Mouse (Mus musculus): ENCODE measurements around the gene Dnase2a. TPM values are rescaled to one million over a fixed set of nuclear protein-coding genes. Genes with fewer than 3 reads are reported as not detected.
A peak's percentile ranks its signal among the peaks of the same experiment; 100 is the strongest.

Gene Dnase2a
- polyA plus RNA-seq, 1 experiment from 2014 or later: 6.5 TPM

DNA sequence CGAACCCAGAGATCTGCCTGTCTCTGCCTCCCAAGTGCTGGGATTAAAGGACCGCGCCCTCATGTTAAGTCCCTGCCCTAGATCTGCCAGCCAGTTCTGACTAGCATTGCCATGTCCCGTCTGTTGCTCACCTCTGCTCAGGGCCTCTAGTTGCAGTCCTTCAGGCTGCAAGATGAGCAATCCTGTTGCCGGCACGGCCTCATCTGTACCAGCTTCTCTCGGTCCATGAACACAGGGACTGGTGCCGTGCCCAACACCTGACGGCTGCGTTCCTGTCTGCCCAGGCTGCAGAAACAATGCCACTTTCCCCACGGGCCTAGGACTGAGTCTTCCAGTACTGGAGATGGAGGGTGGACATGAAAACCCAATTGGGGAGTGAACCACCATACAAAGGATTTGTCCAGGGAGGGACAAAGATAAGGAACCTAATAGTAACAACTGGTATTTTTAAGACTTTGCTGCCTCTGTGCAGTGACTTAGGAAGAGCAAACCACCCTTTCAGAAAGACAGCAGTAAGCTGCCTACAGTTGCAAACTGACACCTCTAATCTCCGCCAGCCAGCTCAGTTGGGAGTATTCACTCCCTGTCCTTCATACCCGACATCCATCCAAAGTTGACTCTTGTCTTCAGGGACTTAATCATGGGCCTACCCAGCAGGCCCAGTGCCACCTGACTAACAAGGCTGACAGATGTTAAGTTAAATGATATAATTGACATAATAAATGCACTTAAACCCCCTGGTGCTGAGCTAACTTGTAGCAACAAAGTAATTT lies 59.4 kb downstream of the Dnase2a start:
- no peaks in the 10 kb centered on the region for H3K27me3 ChIP-seq (replicated peaks)
- no peak overlapping the region for H3K27ac ChIP-seq
- no peak overlapping the region for H3K4me3 ChIP-seq
- H3K9ac ChIP-seq: 0 out of 2 replicates have a peak overlapping the region, but pooled peaks have one; percentile 17
- H3K4me2 ChIP-seq (replicated peaks): no peak overlapping the region
- H3K4me1 ChIP-seq: peaks cover 26% of the 10 kb centered on the region
- 92% methylated on average over 13 of the region's 13 CpGs for WGBS
- no peaks in the 10 kb centered on the region for H3K9me3 ChIP-seq
- peaks cover 21% of the 10 kb centered on the region for H3K36me3 ChIP-seq
- no peak for ATAC-seq (ENCODE audit: low FRiP score, low read depth)

GRCm38 (mm10) chr8:84968650-84969049 lies 60.3 kb downstream of the Dnase2a start:
- Histone ChIP-seq H3K4me1 (peaks cover 26% of the 10 kb centered on the region), H3K27ac (no peak overlapping the region), H3K9ac (peak overlapping the region; percentile 96), H3K4me3 (peak overlapping the region; percentile 80; the same call in 1 of the 2 replicates), H3K27me3 (replicated peaks) (no peaks in the 10 kb centered on the region), H3K9me3 (no peaks in the 10 kb centered on the region), H3K4me2 (replicated peaks) (peak overlapping the region; percentile 91), H3K36me3 (peaks cover 29% of the 10 kb centered on the region)
- no peak for ATAC-seq (ENCODE audit: low FRiP score, low read depth)
- 6% methylated on average over 2 of the region's 2 CpGs for WGBS

GRCm38 (mm10) chr8:84969241-84970134 lies 61.1 kb downstream of the Dnase2a start, which contains the start of the genes Gm49661, Prdx2 and Rnaseh2a:
Gm49661 (minus strand) TSS chr8:84969433.
Prdx2 (plus strand) TSS chr8:84969587.
Rnaseh2a (minus strand) TSS chr8:84969767.
- peaks cover 36% of the 10 kb centered on the region for H3K36me3 ChIP-seq
- H3K4me3 ChIP-seq: peak within 1 kb of the TSS; percentile 80
- peaks cover 26% of the 10 kb centered on the region for H3K4me1 ChIP-seq
- WGBS: under 1% methylated on average over 56 of the region's 56 CpGs
- peak within 1 kb of the TSS; percentile 91 for H3K4me2 ChIP-seq (replicated peaks)
- peak within 1 kb of the TSS; percentile 50 for H3K27ac ChIP-seq
- ATAC-seq (ENCODE audit: low FRiP score, low read depth): peak; percentile 74
- peak within 1 kb of the TSS; percentile 96 for H3K9ac ChIP-seq
- H3K27me3 ChIP-seq (replicated peaks): no peaks in the 10 kb centered on the region
- H3K9me3 ChIP-seq: no peaks in the 10 kb centered on the region

DNA sequence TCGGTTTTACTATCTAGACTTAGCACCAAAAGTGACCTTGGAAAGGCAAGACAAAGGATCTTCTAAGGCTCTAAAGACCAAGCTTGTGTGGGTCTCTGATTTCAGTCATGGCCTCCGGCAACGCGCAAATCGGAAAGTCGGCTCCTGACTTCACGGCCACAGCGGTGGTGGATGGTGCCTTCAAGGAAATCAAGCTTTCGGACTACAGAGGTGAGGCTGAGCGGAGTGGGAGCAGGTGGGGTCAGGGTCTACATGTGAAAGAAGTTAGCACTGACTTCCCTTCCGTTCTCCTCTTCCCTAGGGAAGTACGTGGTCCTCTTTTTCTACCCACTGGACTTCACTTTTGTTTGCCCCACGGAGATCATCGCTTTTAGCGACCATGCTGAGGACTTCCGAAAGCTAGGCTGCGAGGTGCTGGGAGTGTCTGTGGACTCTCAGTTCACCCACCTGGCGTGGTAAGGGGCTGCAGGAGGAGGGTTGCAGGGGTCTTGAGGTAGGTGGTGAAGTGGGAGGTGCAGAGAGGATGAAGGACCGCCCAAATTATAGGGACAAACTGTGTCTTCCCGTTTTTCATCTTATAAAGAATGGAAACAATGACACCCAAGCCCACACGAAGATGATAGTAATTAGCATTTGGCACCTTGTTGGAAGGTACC lies 61.9 kb downstream of the Dnase2a start:
- no peaks in the 10 kb centered on the region for H3K9me3 ChIP-seq
- H3K4me3 ChIP-seq: peak overlapping the region; percentile 80
- peak overlapping the region; percentile 50 for H3K27ac ChIP-seq
- 13% methylated on average over 21 of the region's 21 CpGs for WGBS
- ATAC-seq (ENCODE audit: low FRiP score, low read depth): no peak
- peak overlapping the region; percentile 96 for H3K9ac ChIP-seq
- no peaks in the 10 kb centered on the region for H3K27me3 ChIP-seq (replicated peaks)
- H3K4me1 ChIP-seq: peaks cover 26% of the 10 kb centered on the region
- H3K36me3 ChIP-seq: peaks cover 36% of the 10 kb centered on the region
- peak overlapping the region; percentile 91 for H3K4me2 ChIP-seq (replicated peaks)

DNA sequence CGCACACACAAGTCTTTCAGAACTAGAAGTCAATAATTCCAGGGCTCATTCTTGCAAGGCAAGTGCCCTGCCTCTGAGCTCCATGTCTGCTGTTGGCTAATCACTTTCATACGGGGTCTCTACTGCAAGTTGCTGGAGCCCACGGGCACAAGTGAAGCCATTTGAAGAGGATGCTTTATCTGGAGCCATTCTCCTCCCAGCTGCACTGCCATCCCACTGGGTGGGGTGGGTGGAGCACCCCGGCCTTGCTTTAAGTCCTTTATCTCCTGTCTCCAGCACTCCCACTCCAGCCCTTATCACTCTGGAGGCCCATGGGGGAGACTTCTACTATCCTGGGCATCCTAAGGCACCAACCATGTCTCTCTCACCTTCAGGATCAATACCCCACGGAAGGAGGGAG lies 62.6 kb downstream of the Dnase2a start:
- no peaks in the 10 kb centered on the region for H3K9me3 ChIP-seq
- WGBS: 71% methylated on average over 5 of the region's 5 CpGs
- peaks cover 36% of the 10 kb centered on the region for H3K36me3 ChIP-seq
- ATAC-seq (ENCODE audit: low FRiP score, low read depth): no peak
- no peak overlapping the region for H3K27ac ChIP-seq
- peak overlapping the region; percentile 91 for H3K4me2 ChIP-seq (replicated peaks)
- peak overlapping the region; percentile 96 for H3K9ac ChIP-seq
- peaks cover 26% of the 10 kb centered on the region for H3K4me1 ChIP-seq
- peak overlapping the region; percentile 80 for H3K4me3 ChIP-seq
- H3K27me3 ChIP-seq (replicated peaks): no peaks in the 10 kb centered on the region

Small RNA genes lying within 50 kb of the gene (microRNA-seq; reads per million reads assigned to microRNA genes)
- gene Gm24197 (not detected), gene Mir7069 (4.6 reads per million, percentile 13 among the genes with 10 or more reads in this experiment)

Other genes with a start within 250 kb of the Dnase2a start
- gene Ier2, start 245.7 kb upstream of the Dnase2a start, polyA plus RNA-seq (2016; fragmentation: Nextera tagmentation; extraction: Ambion mirVana): 72.4 and 72.8 TPM in 2 replicates
- 58.5 and 59.1 TPM in 2 replicates for gene Trmt1, start 222.3 kb upstream of the Dnase2a start, polyA plus RNA-seq (2016; fragmentation: Nextera tagmentation; extraction: Ambion mirVana)
- 17.2 and 19.2 TPM in 2 replicates for gene Nacc1, start 220.7 kb upstream of the Dnase2a start, polyA plus RNA-seq (2016; fragmentation: Nextera tagmentation; extraction: Ambion mirVana)
- gene Lyl1, start 207.1 kb upstream of the Dnase2a start, polyA plus RNA-seq (2016; fragmentation: Nextera tagmentation; extraction: Ambion mirVana): 4.4 and 4.5 TPM in 2 replicates
- gene G430095P16Rik, start 185.6 kb upstream of the Dnase2a start, polyA plus RNA-seq (2016; fragmentation: Nextera tagmentation; extraction: Ambion mirVana): 2.5 and 2.6 TPM in 2 replicates
- gene Nfix, start 108.2 kb upstream of the Dnase2a start, polyA plus RNA-seq (2016; fragmentation: Nextera tagmentation; extraction: Ambion mirVana): 8.4 and 11.2 TPM in 2 replicates
- gene Dand5, start 85.7 kb upstream of the Dnase2a start, polyA plus RNA-seq (2016; fragmentation: Nextera tagmentation; extraction: Ambion mirVana): 6.5 and 8.3 TPM in 2 replicates
- gene Gadd45gip1, start 77.0 kb upstream of the Dnase2a start, polyA plus RNA-seq (2016; fragmentation: Nextera tagmentation; extraction: Ambion mirVana): 39.7 and 40.1 TPM in 2 replicates
- 89.7 and 94.8 TPM in 2 replicates for gene Rad23a, start 67.9 kb upstream of the Dnase2a start, polyA plus RNA-seq (2016; fragmentation: Nextera tagmentation; extraction: Ambion mirVana)
- gene Calr, start 61.6 kb upstream of the Dnase2a start, polyA plus RNA-seq (2016; fragmentation: Nextera tagmentation; extraction: Ambion mirVana): 753 and 769 TPM in 2 replicates
- 108 and 110 TPM in 2 replicates for gene Farsa, start 51.6 kb upstream of the Dnase2a start, polyA plus RNA-seq (2016; fragmentation: Nextera tagmentation; extraction: Ambion mirVana)
- gene Syce2, start 36.4 kb upstream of the Dnase2a start, polyA plus RNA-seq (2016; fragmentation: Nextera tagmentation; extraction: Ambion mirVana): 34.2 and 34.9 TPM in 2 replicates
- gene Gcdh, start 14.6 kb upstream of the Dnase2a start, polyA plus RNA-seq (2016; fragmentation: Nextera tagmentation; extraction: Ambion mirVana): 32.1 and 37.0 TPM in 2 replicates
- 3.4 and 4.0 TPM in 2 replicates for gene Klf1, start 6.6 kb upstream of the Dnase2a start, polyA plus RNA-seq (2016; fragmentation: Nextera tagmentation; extraction: Ambion mirVana)
- gene Mast1, start 28.8 kb downstream of the Dnase2a start, polyA plus RNA-seq (2016; fragmentation: Nextera tagmentation; extraction: Ambion mirVana): 43.0 and 44.9 TPM in 2 replicates
- gene Rtbdn, start 38.4 kb downstream of the Dnase2a start, polyA plus RNA-seq (2016; fragmentation: Nextera tagmentation; extraction: Ambion mirVana): 0.93 and 1.1 TPM in 2 replicates
- gene Gm49661, start 60.9 kb downstream of the Dnase2a start, polyA plus RNA-seq (2016; fragmentation: Nextera tagmentation; extraction: Ambion mirVana): not detected in 2 replicates
- 1,247 and 1,331 TPM in 2 replicates for gene Prdx2, start 61.0 kb downstream of the Dnase2a start, polyA plus RNA-seq (2016; fragmentation: Nextera tagmentation; extraction: Ambion mirVana)
- 78.4 and 85.2 TPM in 2 replicates for gene Rnaseh2a, start 61.2 kb downstream of the Dnase2a start, polyA plus RNA-seq (2016; fragmentation: Nextera tagmentation; extraction: Ambion mirVana)
- 9.9 TPM in 2 replicates for gene Junb, start 70.2 kb downstream of the Dnase2a start, polyA plus RNA-seq (2016; fragmentation: Nextera tagmentation; extraction: Ambion mirVana)
- 17.6 and 18.2 TPM in 2 replicates for gene Hook2, start 82.0 kb downstream of the Dnase2a start, polyA plus RNA-seq (2016; fragmentation: Nextera tagmentation; extraction: Ambion mirVana)
- gene Best2, start 106.0 kb downstream of the Dnase2a start, polyA plus RNA-seq (2016; fragmentation: Nextera tagmentation; extraction: Ambion mirVana): not detected in 2 replicates
- gene Asna1, start 116.7 kb downstream of the Dnase2a start, polyA plus RNA-seq (2016; fragmentation: Nextera tagmentation; extraction: Ambion mirVana): 144 and 150 TPM in 2 replicates
- 180 and 189 TPM in 2 replicates for gene Trir, start 118.3 kb downstream of the Dnase2a start, polyA plus RNA-seq (2016; fragmentation: Nextera tagmentation; extraction: Ambion mirVana)
- gene Tnpo2, start 128.4 kb downstream of the Dnase2a start, polyA plus RNA-seq (2016; fragmentation: Nextera tagmentation; extraction: Ambion mirVana): 39.2 and 40.4 TPM in 2 replicates
- 38.1 and 40.5 TPM in 2 replicates for gene Fbxw9, start 151.5 kb downstream of the Dnase2a start, polyA plus RNA-seq (2016; fragmentation: Nextera tagmentation; extraction: Ambion mirVana)
- gene Gm5741, start 159.4 kb downstream of the Dnase2a start, polyA plus RNA-seq (2016; fragmentation: Nextera tagmentation; extraction: Ambion mirVana): not detected in 2 replicates
- 76.3 and 87.4 TPM in 2 replicates for gene Dhps, start 163.2 kb downstream of the Dnase2a start, polyA plus RNA-seq (2016; fragmentation: Nextera tagmentation; extraction: Ambion mirVana)
- gene Wdr83os, start 172.2 kb downstream of the Dnase2a start, polyA plus RNA-seq (2016; fragmentation: Nextera tagmentation; extraction: Ambion mirVana): 104 and 111 TPM in 2 replicates
- 54.6 and 57.9 TPM in 2 replicates for gene Wdr83, start 172.7 kb downstream of the Dnase2a start, polyA plus RNA-seq (2016; fragmentation: Nextera tagmentation; extraction: Ambion mirVana)
- 18.0 and 18.7 TPM in 2 replicates for gene Man2b1, start 174.7 kb downstream of the Dnase2a start, polyA plus RNA-seq (2016; fragmentation: Nextera tagmentation; extraction: Ambion mirVana)
- 1.4 TPM in 2 replicates for gene Zfp791, start 214.5 kb downstream of the Dnase2a start, polyA plus RNA-seq (2016; fragmentation: Nextera tagmentation; extraction: Ambion mirVana)
- gene Cks1brt, start 243.4 kb downstream of the Dnase2a start, polyA plus RNA-seq (2016; fragmentation: Nextera tagmentation; extraction: Ambion mirVana): not detected in 2 replicates